In genomic region chr10:92077291-92077690, GRCm38 (mm10) we compare ENCODE assay signal across 19 mouse cellular contexts.
DNase-seq lines count a peak whose midpoint lies in the region; ATAC-seq and TF ChIP-seq lines count a peak whose summit lies in the region.
"Had no signal": no experiment of that assay in that cellular context is flagged by ENCODE, and none has a peak within 500 bp of the region (broad histone marks: within the 10 kb centered on the region; RNA-seq: fewer than 3 reads in every experiment).

No protein-coding gene starts in this region.

- ATAC-seq in forebrain, embryonic 12.5 days (ENCODE audit: low FRiP score) = no peak
- no peak for ATAC-seq in forebrain, embryonic 16.5 days
- ATAC-seq in hindbrain, embryonic 11.5 days (ENCODE audit: low FRiP score) = no peak
- no peak for ATAC-seq in midbrain, postnatal 0 days (ENCODE audit: low FRiP score)
- no peak for ATAC-seq in lung, postnatal 0 days

- no peak overlapping the region for H3K4me3 ChIP-seq in forebrain, embryonic 12.5 days (replicated peaks)
- no peak overlapping the region for H3K4me3 ChIP-seq in forebrain, embryonic 16.5 days (replicated peaks; ENCODE audit: low read length)
- no peak overlapping the region for H3K4me3 ChIP-seq in hindbrain, embryonic 11.5 days (ENCODE audit: low read depth, low read length)
- no peak overlapping the region for H3K4me3 ChIP-seq in midbrain, embryonic 10.5 days
- no peak overlapping the region for H3K4me3 ChIP-seq in midbrain, postnatal 0 days (ENCODE audit: low read depth, low read length)
- H3K4me3 ChIP-seq in lung, postnatal 0 days (ENCODE audit: low read depth, low read length) = no peak overlapping the region
- H3K4me3 ChIP-seq: heart, embryonic 10.5 days; limb, embryonic 15.5 days; liver, embryonic 15.5 days had no signal

- H3K9me3 ChIP-seq in forebrain, embryonic 12.5 days = no peaks in the 10 kb centered on the region
- H3K9me3 ChIP-seq in forebrain, embryonic 16.5 days (ENCODE audit: control insufficient read depth, low read length) = no peaks in the 10 kb centered on the region
- H3K9me3 ChIP-seq in hindbrain, embryonic 11.5 days (ENCODE audit: control insufficient read depth, low read length) = no peaks in the 10 kb centered on the region
- no peaks in the 10 kb centered on the region for H3K9me3 ChIP-seq in midbrain, embryonic 10.5 days (replicated peaks)
- no peaks in the 10 kb centered on the region for H3K9me3 ChIP-seq in midbrain, postnatal 0 days (ENCODE audit: low read length)
- no peaks in the 10 kb centered on the region for H3K9me3 ChIP-seq in lung, postnatal 0 days (ENCODE audit: low read length)
- H3K9me3 ChIP-seq: heart, embryonic 10.5 days; limb, embryonic 15.5 days; liver, embryonic 15.5 days had no signal

- no peak overlapping the region for H3K9ac ChIP-seq in forebrain, embryonic 12.5 days
- H3K9ac ChIP-seq in forebrain, embryonic 16.5 days (replicated peaks; ENCODE audit: low read depth, low read length) = no peak overlapping the region
- H3K9ac ChIP-seq in hindbrain, embryonic 11.5 days (ENCODE audit: low read depth, low read length) = no peak overlapping the region
- no peak overlapping the region for H3K9ac ChIP-seq in midbrain, postnatal 0 days (replicated peaks; ENCODE audit: low read length, poor library complexity, severe bottlenecking)
- H3K9ac ChIP-seq in lung, postnatal 0 days (replicated peaks; ENCODE audit: low read depth) = no peak overlapping the region
- H3K9ac ChIP-seq: limb, embryonic 15.5 days; liver, embryonic 15.5 days had no signal

- no peak overlapping the region for H3K4me2 ChIP-seq in forebrain, embryonic 12.5 days
- H3K4me2 ChIP-seq in forebrain, embryonic 16.5 days (ENCODE audit: low read length) = no peak overlapping the region
- H3K4me2 ChIP-seq in hindbrain, embryonic 11.5 days (replicated peaks; ENCODE audit: low read depth, low read length) = no peak overlapping the region
- no peak overlapping the region for H3K4me2 ChIP-seq in midbrain, postnatal 0 days (ENCODE audit: low read depth, low read length, poor library complexity, severe bottlenecking)
- H3K4me2 ChIP-seq in lung, postnatal 0 days (replicated peaks; ENCODE audit: low read depth, low read length) = no peak overlapping the region
- H3K4me2 ChIP-seq: limb, embryonic 15.5 days; liver, embryonic 15.5 days had no signal

- no peak for TF ChIP-seq EP300 in lung, postnatal 0 days (IDR thresholded peaks at IDR 0.05)

- H3K36me3 ChIP-seq in forebrain, embryonic 12.5 days (replicated peaks) = peaks cover 17% of the 10 kb centered on the region
- no peaks in the 10 kb centered on the region for H3K36me3 ChIP-seq in forebrain, embryonic 16.5 days (ENCODE audit: control insufficient read depth, insufficient read depth)
- no peaks in the 10 kb centered on the region for H3K36me3 ChIP-seq in hindbrain, embryonic 11.5 days (ENCODE audit: control insufficient read depth, insufficient read depth, low read length)
- H3K36me3 ChIP-seq in midbrain, embryonic 10.5 days = peaks cover 19% of the 10 kb centered on the region
- peaks cover 4% of the 10 kb centered on the region; the same call in 1 of the 2 replicates for H3K36me3 ChIP-seq in midbrain, postnatal 0 days (ENCODE audit: insufficient read depth, low read length)
- no peaks in the 10 kb centered on the region for H3K36me3 ChIP-seq in lung, postnatal 0 days (ENCODE audit: insufficient read depth, low read length)
- H3K36me3 ChIP-seq: heart, embryonic 10.5 days; limb, embryonic 15.5 days; liver, embryonic 15.5 days had no signal

- no peak for TF ChIP-seq CTCF in midbrain, postnatal 0 days (IDR thresholded peaks at IDR 0.05)
- TF ChIP-seq CTCF in lung, postnatal 0 days (IDR thresholded peaks at IDR 0.05) = no peak

- H3K27me3 ChIP-seq in forebrain, embryonic 12.5 days = no peaks in the 10 kb centered on the region
- no peaks in the 10 kb centered on the region; the same call in 1 of the 2 replicates for H3K27me3 ChIP-seq in forebrain, embryonic 16.5 days (replicated peaks; ENCODE audit: control insufficient read depth, insufficient read depth, low read length)
- no peaks in the 10 kb centered on the region for H3K27me3 ChIP-seq in hindbrain, embryonic 11.5 days (ENCODE audit: control insufficient read depth, insufficient read depth, low read length)
- H3K27me3 ChIP-seq in midbrain, embryonic 10.5 days (ENCODE audit: low read depth, poor library complexity, severe bottlenecking) = peaks cover 41% of the 10 kb centered on the region
- no peaks in the 10 kb centered on the region for H3K27me3 ChIP-seq in midbrain, postnatal 0 days (ENCODE audit: insufficient read depth, low read length)
- no peaks in the 10 kb centered on the region for H3K27me3 ChIP-seq in lung, postnatal 0 days (replicated peaks; ENCODE audit: insufficient read depth, low read length)
- H3K27me3 ChIP-seq: limb, embryonic 15.5 days; liver, embryonic 15.5 days had no signal

- WGBS in forebrain, embryonic 12.5 days = 57% methylated on average over 3 of the region's 3 CpGs
- WGBS in forebrain, embryonic 16.5 days = 27% methylated on average over 3 of the region's 3 CpGs
- WGBS in hindbrain, embryonic 11.5 days = 55% methylated on average over 3 of the region's 3 CpGs
- WGBS in midbrain, embryonic 10.5 days = 73% methylated on average over 3 of the region's 3 CpGs
- WGBS in midbrain, postnatal 0 days = 22% methylated on average over 3 of the region's 3 CpGs
- 65% methylated on average over 3 of the region's 3 CpGs for WGBS in lung, postnatal 0 days

- H3K4me1 ChIP-seq in forebrain, embryonic 12.5 days = peaks cover 68% of the 10 kb centered on the region
- peaks cover 22% of the 10 kb centered on the region for H3K4me1 ChIP-seq in forebrain, embryonic 16.5 days (replicated peaks; ENCODE audit: control insufficient read depth, insufficient read depth, low read length)
- peaks cover 4% of the 10 kb centered on the region; the same call in 1 of the 2 replicates for H3K4me1 ChIP-seq in hindbrain, embryonic 11.5 days (replicated peaks; ENCODE audit: control insufficient read depth, insufficient read depth, low read length)
- H3K4me1 ChIP-seq in midbrain, embryonic 10.5 days = peaks cover 95% of the 10 kb centered on the region
- peaks cover 9% of the 10 kb centered on the region; the same call in 1 of the 2 replicates for H3K4me1 ChIP-seq in midbrain, postnatal 0 days (ENCODE audit: insufficient read depth, low read length)
- H3K4me1 ChIP-seq in lung, postnatal 0 days (ENCODE audit: insufficient read depth, low read depth, low read length) = no peaks in the 10 kb centered on the region
- H3K4me1 ChIP-seq: limb, embryonic 15.5 days; liver, embryonic 15.5 days had no signal

- H3K27ac ChIP-seq in forebrain, embryonic 12.5 days = peak overlapping the region; percentile 74
- H3K27ac ChIP-seq in forebrain, embryonic 16.5 days (ENCODE audit: low read length) = no peak overlapping the region
- H3K27ac ChIP-seq in hindbrain, embryonic 11.5 days (ENCODE audit: low read depth, low read length) = peak overlapping the region; percentile 65
- H3K27ac ChIP-seq in midbrain, embryonic 10.5 days (replicated peaks) = peak overlapping the region; percentile 79
- 0 out of 2 replicates have a peak overlapping the region, but pooled peaks have one; percentile 43 for H3K27ac ChIP-seq in midbrain, postnatal 0 days (ENCODE audit: low read depth, low read length)
- H3K27ac ChIP-seq in lung, postnatal 0 days (ENCODE audit: low read length) = no peak overlapping the region
- H3K27ac ChIP-seq: heart, embryonic 10.5 days; limb, embryonic 15.5 days; liver, embryonic 15.5 days had no signal

- DNase-seq in hindbrain, embryonic 11.5 days (ENCODE audit: low spot score) = peak; percentile 7
- no peak for DNase-seq in midbrain, embryonic 10.5 days (ENCODE audit: low spot score)
- no peak for DNase-seq in midbrain, postnatal 0 days (ENCODE audit: low spot score)
- DNase-seq in thymus, postnatal 14 days = no peak
- DNase-seq in lung, postnatal 0 days (ENCODE audit: low spot score) = no peak
- no peak for DNase-seq in right cerebral cortex, postnatal 36 days (ENCODE audit: low spot score in 2 of 2)
- DNase-seq: adrenal gland, adult 2 months; B cell, adult 2 months; cerebellum, adult 9-11 months; kidney, adult 2 months; kidney, postnatal 10 days; layer of hippocampus, postnatal 36 days; right cerebral cortex, postnatal 25 days; thymus, adult 2 months had no signal

Comparison
In these comparisons a context has a peak if more than half of its experiments do, and no peak if none do; other contexts are left out.
1. H3K27ac ChIP-seq: peak in forebrain, embryonic 12.5 days (single experiment), hindbrain, embryonic 11.5 days (single experiment), midbrain, embryonic 10.5 days (single experiment) and midbrain, postnatal 0 days (single experiment); none in forebrain, embryonic 16.5 days (single experiment) and lung, postnatal 0 days (single experiment).